Mouse (Mus musculus) forebrain, embryonic 14.5 days (tissue): ENCODE results near the gene Mpped2. TPM values are rescaled to one million over a fixed set of nuclear protein-coding genes. Genes with fewer than 3 reads are reported as not detected.

Experiments used
- ATAC-seq: fragments of 200-750 bp; cut with Nextera tagmentation; 2 replicates; pipeline ENCODE4 v1.8.0; 2017; ENCODE audit warnings: mild to moderate bottlenecking, moderate library complexity
- DNase-seq: peaks from one replicate; pipeline ENCODE4 v3.0.0-alpha.2; 2015; ENCODE audit warnings: low spot score
- H3K27ac ChIP-seq: fragments of 300-500 bp; sonication (generic); 2 replicates; pipeline ENCODE4 v1.5.1; 2014; ENCODE audit warnings: low read depth, mild to moderate bottlenecking, control low read depth, low read length, moderate library complexity
- H3K27me3 ChIP-seq: fragments of 300-500 bp; sonication (generic); replicated peaks from 2 replicates; pipeline ENCODE4 v1.6.1; 2014; ENCODE audit warnings: low read length, control low read depth, mixed read lengths; ENCODE audit not compliant: control insufficient read depth, insufficient read depth
- H3K36me3 ChIP-seq: fragments of 300-500 bp; sonication (generic); 2 replicates; pipeline ENCODE4 v1.6.1; 2014; ENCODE audit warnings: low read length, control low read depth; ENCODE audit not compliant: control insufficient read depth, insufficient read depth
- H3K4me1 ChIP-seq: fragments of 300-500 bp; sonication (generic); 2 replicates; pipeline ENCODE4 v1.6.1; 2014; ENCODE audit warnings: antibody characterized with exemption, low read length, control low read depth; ENCODE audit not compliant: control insufficient read depth, insufficient read depth
- H3K4me2 ChIP-seq: fragments of 300-500 bp; sonication (generic); 2 replicates; pipeline ENCODE4 v1.6.1; 2014; ENCODE audit warnings: mild to moderate bottlenecking, control low read depth, low read length
- H3K4me3 ChIP-seq: fragments of 300-500 bp; sonication (generic); 2 replicates; pipeline ENCODE4 v1.5.1; 2014; ENCODE audit warnings: low read depth, low read length, control low read depth
- H3K9ac ChIP-seq: fragments of 300-500 bp; sonication (generic); 2 replicates; pipeline ENCODE4 v1.6.1; 2014; ENCODE audit warnings: mild to moderate bottlenecking, low read length, control low read depth, moderate library complexity
- H3K9me3 ChIP-seq: fragments of 300-500 bp; sonication (generic); replicated peaks from 2 replicates; pipeline ENCODE4 v1.6.1; 2016; ENCODE audit warnings: low read length, control low read depth, mixed read lengths; ENCODE audit not compliant: control insufficient read depth
- WGBS: fragments of 180-500 bp; shearing (Covaris S2); extraction: QIAGEN DNeasy Blood & Tissue Kit; methylation state at CpG from one replicate; pipeline ENCODE4 v1.1.7; 2014; 5-methylcytosine and 5-hydroxymethylcytosine counted together
- polyA plus RNA-seq: library from polyadenylated mRNA; unstranded; fragments of >200 nt; fragmentation: Nextera tagmentation; extraction: Ambion mirVana; gene quantifications from 2 replicates; pipeline ENCODE4 v1.2.1, GENCODE M21; 2014

Mpped2 gene
- polyA plus RNA-seq, 1 experiment from 2014 or later = 164 TPM

- ATAC-seq = no peak
- Histone ChIP-seq H3K27me3 (no peaks in the 10 kb centered on the region), H3K9ac (no peak overlapping the region), H3K27ac (no peak overlapping the region), H3K4me1 (peaks cover 27% of the 10 kb centered on the region), H3K36me3 (no peaks in the 10 kb centered on the region), H3K4me2 (no peak overlapping the region), H3K9me3 (no peaks in the 10 kb centered on the region), H3K4me3 (no peak overlapping the region)
- DNase-seq = no peak
- WGBS = 90% methylated on average over 2 of the region's 2 CpGs
Measured at GRCm38 (mm10) chr2:106825461-106825860, 132.4 kb downstream of the Mpped2 start.

GRCm38 (mm10) chr2:106826023-106826422, 133.0 kb downstream of the Mpped2 start:
- Histone ChIP-seq H3K27ac (no peak overlapping the region), H3K27me3 (no peaks in the 10 kb centered on the region), H3K9ac (no peak overlapping the region), H3K36me3 (no peaks in the 10 kb centered on the region), H3K9me3 (no peaks in the 10 kb centered on the region), H3K4me3 (no peak overlapping the region), H3K4me2 (no peak overlapping the region), H3K4me1 (peaks cover 27% of the 10 kb centered on the region)
- no peak for ATAC-seq
- DNase-seq = no peak
- 91% methylated on average over 1 of the region's 1 CpGs for WGBS

DNA sequence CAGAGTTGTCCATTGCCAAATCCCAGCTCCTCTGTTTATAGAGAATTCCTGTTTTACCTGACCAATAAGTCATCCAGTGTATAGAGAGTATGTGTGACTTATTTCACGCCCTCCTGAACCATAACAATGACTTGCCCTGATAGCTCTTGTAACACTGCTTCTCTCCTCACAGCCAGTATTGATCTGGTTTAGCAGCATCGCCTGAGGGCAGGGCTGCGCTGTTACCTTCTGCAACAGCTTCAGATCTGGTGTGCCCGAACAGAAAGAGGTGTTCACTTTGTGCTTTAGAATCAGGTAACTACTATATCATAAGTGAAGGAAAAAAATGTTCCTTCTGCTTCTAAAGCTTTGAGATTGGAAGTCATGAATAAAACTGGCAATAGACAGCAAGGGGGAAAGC, 133.7 kb downstream of the Mpped2 start:
- 69% methylated on average over 4 of the region's 4 CpGs for WGBS

GRCm38 (mm10) chr2:106828573-106829310, 135.7 kb downstream of the Mpped2 start:
- DNase-seq = peak; percentile 60
- no peaks in the 10 kb centered on the region for H3K9me3 ChIP-seq
- no peaks in the 10 kb centered on the region for H3K27me3 ChIP-seq
- WGBS = 31% methylated on average over 12 of the region's 12 CpGs
- H3K27ac ChIP-seq = peak overlapping the region; percentile 59; the same call in 1 of the 2 replicates
- peak; percentile 72 for ATAC-seq
- H3K9ac ChIP-seq = no peak overlapping the region
- H3K4me1 ChIP-seq = peaks cover 14% of the 10 kb centered on the region
- no peaks in the 10 kb centered on the region for H3K36me3 ChIP-seq
- H3K4me3 ChIP-seq = no peak overlapping the region
- no peak overlapping the region for H3K4me2 ChIP-seq

More for the DNA sequence above, 133.7 kb downstream of the Mpped2 start:
- no peaks in the 10 kb centered on the region for H3K36me3 ChIP-seq
- H3K9me3 ChIP-seq = no peaks in the 10 kb centered on the region
- H3K4me3 ChIP-seq = no peak overlapping the region
- H3K27me3 ChIP-seq = no peaks in the 10 kb centered on the region
- ATAC-seq (no peak), DNase-seq (no peak)
- H3K4me2 ChIP-seq = no peak overlapping the region
- peaks cover 20% of the 10 kb centered on the region for H3K4me1 ChIP-seq
- no peak overlapping the region for H3K27ac ChIP-seq
- no peak overlapping the region for H3K9ac ChIP-seq

GRCm38 (mm10) chr2:106829420-106829819, 136.4 kb downstream of the Mpped2 start:
- H3K4me3 ChIP-seq = no peak overlapping the region
- DNase-seq (no peak), ATAC-seq (peak; percentile 54; the same call in 1 of the 2 replicates)
- H3K27ac ChIP-seq = peak overlapping the region; percentile 49; the same call in 1 of the 2 replicates
- H3K4me1 ChIP-seq = peaks cover 14% of the 10 kb centered on the region
- no peak overlapping the region for H3K4me2 ChIP-seq
- no peaks in the 10 kb centered on the region for H3K27me3 ChIP-seq
- H3K9ac ChIP-seq = no peak overlapping the region
- H3K9me3 ChIP-seq = no peaks in the 10 kb centered on the region
- 70% methylated on average over 4 of the region's 4 CpGs for WGBS
- no peaks in the 10 kb centered on the region for H3K36me3 ChIP-seq

GRCm38 (mm10) chr2:106832577-106832976, 139.5 kb downstream of the Mpped2 start:
- Histone ChIP-seq H3K27me3 (no peaks in the 10 kb centered on the region), H3K4me1 (peaks cover 20% of the 10 kb centered on the region), H3K9ac (no peak overlapping the region), H3K36me3 (no peaks in the 10 kb centered on the region), H3K9me3 (no peaks in the 10 kb centered on the region), H3K27ac (no peak overlapping the region), H3K4me3 (no peak overlapping the region), H3K4me2 (no peak overlapping the region)
- 52% methylated on average over 2 of the region's 2 CpGs for WGBS
- ATAC-seq = no peak
- DNase-seq = no peak

- peaks cover 20% of the 10 kb centered on the region for H3K4me1 ChIP-seq
- no peak for DNase-seq
- no peak overlapping the region for H3K27ac ChIP-seq
- H3K9me3 ChIP-seq = no peaks in the 10 kb centered on the region
- H3K36me3 ChIP-seq = no peaks in the 10 kb centered on the region
- H3K4me2 ChIP-seq = no peak overlapping the region
- no peaks in the 10 kb centered on the region for H3K27me3 ChIP-seq
- ATAC-seq = no peak
- no peak overlapping the region for H3K9ac ChIP-seq
- no peak overlapping the region for H3K4me3 ChIP-seq
- WGBS = 73% methylated on average over 5 of the region's 5 CpGs
Measured at GRCm38 (mm10) chr2:106833212-106833611, 140.1 kb downstream of the Mpped2 start.

DNA sequence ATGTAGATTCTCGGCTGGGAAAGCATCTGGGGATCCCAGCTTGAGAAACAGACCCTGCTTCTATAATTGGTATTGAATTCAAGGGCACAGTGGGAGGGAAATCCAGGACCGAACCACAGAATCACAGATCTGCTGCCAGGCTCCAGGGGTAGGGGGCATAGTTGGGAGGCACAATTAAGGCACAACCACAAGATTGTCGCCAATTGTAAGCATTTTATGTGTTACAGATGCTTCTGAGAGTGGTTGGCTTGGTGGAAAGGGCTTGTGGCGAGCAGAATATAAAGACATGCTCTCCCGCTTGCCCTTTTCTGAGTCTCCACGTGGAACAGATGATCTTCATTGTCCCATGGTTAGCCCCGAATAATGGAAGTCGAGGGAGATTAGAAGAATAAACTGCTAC, 142.3 kb downstream of the Mpped2 start:
- H3K9me3 ChIP-seq = no peaks in the 10 kb centered on the region
- no peak overlapping the region for H3K27ac ChIP-seq
- H3K4me3 ChIP-seq = no peak overlapping the region
- H3K9ac ChIP-seq = no peak overlapping the region
- DNase-seq = peak; percentile 47
- peaks cover 6% of the 10 kb centered on the region; the same call in 1 of the 2 replicates for H3K4me1 ChIP-seq
- WGBS = 22% methylated on average over 8 of the region's 8 CpGs
- no peak overlapping the region for H3K4me2 ChIP-seq
- H3K27me3 ChIP-seq = no peaks in the 10 kb centered on the region
- ATAC-seq = no peak
- H3K36me3 ChIP-seq = no peaks in the 10 kb centered on the region

DNA sequence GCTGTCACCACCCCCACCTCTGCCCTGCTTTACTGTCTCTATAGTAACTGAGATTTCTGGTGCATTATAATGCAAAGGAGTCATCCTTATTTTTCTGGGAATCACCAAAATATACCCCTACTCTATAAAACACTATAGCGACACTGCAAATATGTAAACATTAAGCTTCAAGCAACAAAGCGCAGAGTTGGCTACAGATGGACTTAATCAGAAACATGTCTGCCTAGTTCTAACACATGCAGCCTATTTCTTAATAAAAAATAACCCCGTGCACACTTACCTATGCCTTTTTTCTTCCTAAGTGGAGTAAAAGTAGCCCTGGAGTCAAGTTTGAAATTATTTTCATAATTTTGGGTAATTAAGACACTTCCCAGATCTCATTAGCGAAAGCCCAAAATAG, 144.2 kb downstream of the Mpped2 start:
- WGBS = 85% methylated on average over 4 of the region's 4 CpGs
- H3K4me1 ChIP-seq = peaks cover 6% of the 10 kb centered on the region; the same call in 1 of the 2 replicates
- no peak overlapping the region for H3K9ac ChIP-seq
- H3K4me2 ChIP-seq = no peak overlapping the region
- ATAC-seq (no peak), DNase-seq (no peak)
- no peaks in the 10 kb centered on the region for H3K27me3 ChIP-seq
- H3K36me3 ChIP-seq = no peaks in the 10 kb centered on the region
- no peak overlapping the region for H3K27ac ChIP-seq
- H3K4me3 ChIP-seq = no peak overlapping the region
- no peaks in the 10 kb centered on the region for H3K9me3 ChIP-seq
